Mouse (Mus musculus) ES-Bruce4 (cell line): ENCODE results near the gene Tcf7l1.

Source experiments
- CTCF ChIP-seq: IDR thresholded peaks from one replicate; pipeline ENCODE4 v1.8.1; 2011; ENCODE audit warnings: low read depth, low read length
- EP300 ChIP-seq: IDR thresholded peaks from 2 replicates; pipeline ENCODE4 v1.6.1; 2011; ENCODE audit warnings: low read depth, low read length; ENCODE audit not compliant: insufficient read depth
- POLR2A ChIP-seq: IDR thresholded peaks from one replicate; pipeline ENCODE4 v1.8.1; 2011; ENCODE audit warnings: low read length; ENCODE audit not compliant: insufficient read depth

DNA sequence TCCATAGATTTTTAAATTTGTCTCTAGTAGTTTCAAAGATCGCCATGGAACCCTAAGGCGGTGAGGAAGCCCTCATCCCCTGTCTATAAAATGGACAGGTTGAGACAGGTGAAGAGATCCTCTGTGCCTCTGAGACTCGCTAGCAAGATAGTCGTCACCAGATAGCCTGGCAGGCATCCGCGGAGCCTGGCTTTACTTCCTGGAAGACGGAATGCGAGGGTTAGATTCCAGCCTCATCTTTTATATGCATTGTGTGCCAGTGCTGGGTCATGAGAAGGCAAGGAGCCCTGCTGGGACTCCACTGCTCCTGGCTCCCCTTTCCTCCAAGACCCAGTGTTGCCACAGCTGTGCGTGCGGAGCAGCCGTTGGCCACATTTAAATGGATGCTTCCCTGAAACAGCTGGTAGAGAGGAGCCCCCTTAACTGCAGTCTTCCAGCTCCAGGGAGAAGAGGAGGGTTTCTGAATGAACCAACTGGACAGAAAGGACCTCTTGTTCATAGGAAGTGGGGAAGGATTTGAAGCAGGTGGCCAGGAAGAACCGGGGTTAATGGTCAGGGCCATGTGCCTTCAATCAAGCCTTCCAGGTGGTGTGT lies 141.0 kb downstream of the Tcf7l1 start:
- TF ChIP-seq CTCF (no peak), POLR2A (no peak), EP300 (no peak)
